Mouse (Mus musculus): Measurements from ENCODE around the gene Polr1c.

Polr1c gene

DNA sequence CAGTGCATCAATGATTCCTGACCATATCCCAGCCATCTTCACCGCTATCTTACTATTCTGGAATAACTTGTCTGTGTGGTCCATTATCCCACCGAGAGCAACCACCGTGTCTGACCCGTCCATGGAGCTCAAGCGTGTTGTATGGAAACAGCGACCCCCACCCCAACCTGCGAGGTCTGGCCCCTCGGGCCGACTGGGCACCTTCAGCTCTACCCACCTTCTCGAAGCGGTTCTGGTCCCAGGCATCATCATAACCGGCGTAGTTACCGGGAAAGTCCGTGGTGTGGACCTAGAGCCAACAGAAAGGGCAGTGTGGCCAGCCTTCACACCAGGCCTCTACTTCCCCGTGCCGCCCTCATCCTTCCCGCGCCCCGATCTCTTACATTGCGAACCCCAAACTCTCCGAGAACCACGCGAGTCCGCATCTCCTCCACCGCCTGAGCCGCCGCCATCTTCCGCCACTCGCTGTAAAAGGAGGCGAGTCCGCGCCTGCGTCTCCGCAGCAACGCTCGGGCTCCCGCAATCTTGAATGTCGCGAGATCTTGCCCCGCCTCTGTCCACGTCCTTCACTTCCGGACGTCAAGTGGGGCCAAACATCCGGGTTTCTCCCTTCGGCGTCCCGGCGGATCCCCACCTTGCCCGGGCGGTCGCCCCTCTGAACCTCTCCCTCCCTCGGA lies at the start of gene Polr1c, which contains the start of gene Yipf3:
TSS of gene Polr1c (minus strand) at position 543 of the 677 bp plus-strand sequence.
TSS of gene Yipf3 (plus strand) at position 569 of the 677 bp plus-strand sequence.
- peak; percentile 91 for DNase-seq (ENCODE audit: inconsistent ontology term)

DNA sequence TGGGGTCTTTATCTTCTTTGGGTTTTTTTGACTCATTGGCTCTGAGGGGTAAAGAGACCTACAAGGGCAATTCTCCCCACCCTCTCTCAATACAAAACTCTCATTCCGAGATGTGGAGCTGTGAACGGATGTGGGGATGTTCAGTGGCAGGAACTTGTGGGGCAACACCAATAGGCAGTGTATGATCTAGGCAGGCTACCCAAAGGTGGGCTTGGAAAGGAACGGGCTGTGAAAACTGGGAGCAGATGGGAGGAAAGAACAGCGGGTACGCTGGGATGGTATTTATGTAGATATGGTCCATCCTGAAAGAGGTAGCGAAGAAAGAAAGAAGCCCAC lies 49.1 kb upstream of the Polr1c start:
- DNase-seq (ENCODE audit: inconsistent ontology term): no peak

DNA sequence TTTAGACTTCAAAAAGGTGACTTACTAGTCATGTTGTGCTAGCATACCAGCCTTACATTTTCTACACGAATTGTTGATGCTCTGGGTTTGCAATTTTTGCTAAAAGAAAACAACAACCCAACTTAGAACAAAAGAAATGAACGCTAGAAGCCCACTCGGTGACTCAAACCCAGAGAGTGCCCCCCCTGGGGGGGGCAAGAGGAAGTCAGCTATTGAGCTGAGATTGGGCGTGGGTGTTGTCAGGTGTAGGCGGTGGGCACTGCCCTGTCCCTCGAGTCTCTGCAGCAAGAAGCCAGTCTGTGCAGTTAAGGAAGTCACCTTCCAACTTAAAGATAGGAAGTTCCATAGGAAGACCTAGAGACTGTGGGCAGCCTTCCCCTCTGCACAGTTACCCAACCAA lies 48.7 kb upstream of the Polr1c start:
- DNase-seq (ENCODE audit: inconsistent ontology term): no peak

DNA sequence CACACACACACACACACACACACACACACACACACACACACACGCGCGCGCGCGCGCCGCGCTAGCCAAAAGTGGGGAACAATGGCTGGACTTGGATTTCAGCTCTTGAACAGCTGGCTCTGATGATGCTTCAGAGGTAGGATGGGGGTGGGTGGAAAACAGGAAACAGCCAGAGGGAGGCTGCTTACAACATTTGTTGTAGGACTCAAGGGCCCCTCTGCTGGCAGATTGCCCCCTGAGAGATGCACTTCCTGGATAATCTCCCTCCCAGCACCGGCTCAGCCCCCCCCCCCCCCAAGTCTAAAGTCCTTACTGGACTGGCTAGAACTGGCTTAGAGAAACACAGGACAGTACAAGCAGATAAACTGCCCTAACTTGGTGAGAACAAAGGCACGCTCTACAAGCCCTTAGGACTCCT lies 39.8 kb upstream of the Polr1c start:
- no peak for DNase-seq (ENCODE audit: inconsistent ontology term)

DNA sequence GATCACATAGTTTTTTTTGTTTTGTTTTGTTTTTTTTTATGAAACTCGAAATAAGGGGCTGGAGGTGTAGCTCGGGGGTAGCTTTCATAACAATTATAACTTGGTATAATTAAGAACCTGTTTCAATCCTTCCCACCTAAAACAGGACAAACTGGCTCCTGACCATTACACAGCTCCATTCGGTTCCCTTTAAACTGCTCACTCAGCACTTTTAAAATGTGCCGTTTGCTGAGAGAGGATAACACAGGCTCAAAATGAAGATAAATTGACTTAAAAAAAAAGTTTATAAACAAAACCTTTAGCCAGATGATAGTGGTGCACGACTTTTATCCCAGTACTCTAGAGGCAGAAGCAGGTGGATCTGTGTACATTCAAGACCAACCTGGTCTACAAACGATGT lies 37.6 kb upstream of the Polr1c start:
- DNase-seq (ENCODE audit: inconsistent ontology term): no peak

DNA sequence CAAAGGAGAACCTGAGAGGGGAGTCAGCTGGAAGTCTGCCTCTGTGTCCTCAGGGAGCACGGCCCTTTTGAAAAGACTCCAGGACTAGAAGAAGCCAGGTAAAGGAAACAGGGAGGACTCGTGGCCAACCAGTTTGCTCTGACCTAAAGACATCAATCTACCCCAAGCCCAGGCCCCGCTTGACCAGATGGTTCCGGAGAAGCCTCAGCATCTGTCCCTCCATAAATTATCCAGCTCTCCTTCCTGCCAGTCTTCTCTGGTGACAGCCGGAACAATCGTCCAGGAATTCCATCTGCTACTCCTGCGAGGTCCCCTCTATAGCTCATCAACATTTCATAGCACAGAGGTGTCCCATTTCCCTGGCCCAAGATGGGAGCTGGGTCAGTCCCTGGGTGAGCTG lies 36.8 kb upstream of the Polr1c start:
- DNase-seq (ENCODE audit: inconsistent ontology term): no peak

DNA sequence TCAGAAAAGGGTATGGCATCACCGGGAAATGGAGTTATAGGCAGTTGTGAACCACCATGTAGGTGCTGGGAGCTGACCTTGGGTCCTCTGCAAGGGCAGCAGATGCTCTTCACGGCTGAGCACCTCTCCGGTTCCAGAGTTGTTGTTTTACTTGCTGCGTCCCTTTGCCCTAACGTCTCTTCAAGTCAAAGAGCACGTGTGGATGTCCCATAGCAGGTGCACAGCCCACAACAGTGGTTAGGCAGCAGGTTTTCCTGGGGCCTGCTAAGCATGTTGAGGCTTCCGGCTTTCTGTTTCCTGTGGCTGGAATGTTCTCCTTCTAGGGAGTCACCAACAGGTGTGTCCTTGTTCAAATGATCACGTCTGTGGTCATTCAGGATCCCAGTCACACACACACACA lies 36.1 kb upstream of the Polr1c start:
- no peak for DNase-seq (ENCODE audit: inconsistent ontology term)

DNA sequence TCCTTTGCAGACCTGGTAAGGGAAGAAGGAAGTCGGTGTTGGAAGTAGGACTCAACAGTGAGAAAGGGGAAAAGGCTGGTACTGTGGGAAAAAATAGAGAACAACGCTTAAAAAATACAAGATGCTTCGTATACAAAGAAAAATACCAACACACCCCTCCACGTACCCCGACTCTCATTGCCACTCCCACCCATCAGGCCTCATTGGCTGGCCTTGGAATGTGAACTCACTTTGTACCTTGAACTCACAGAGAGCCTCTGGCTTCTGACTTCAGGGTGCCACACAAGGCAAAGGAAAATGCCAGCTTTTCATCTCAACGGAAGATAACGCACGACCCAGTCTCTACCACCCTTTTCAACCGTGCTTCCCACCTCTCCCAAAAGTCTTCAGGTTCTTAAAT lies 35.3 kb upstream of the Polr1c start:
- no peak for DNase-seq (ENCODE audit: inconsistent ontology term)

DNA sequence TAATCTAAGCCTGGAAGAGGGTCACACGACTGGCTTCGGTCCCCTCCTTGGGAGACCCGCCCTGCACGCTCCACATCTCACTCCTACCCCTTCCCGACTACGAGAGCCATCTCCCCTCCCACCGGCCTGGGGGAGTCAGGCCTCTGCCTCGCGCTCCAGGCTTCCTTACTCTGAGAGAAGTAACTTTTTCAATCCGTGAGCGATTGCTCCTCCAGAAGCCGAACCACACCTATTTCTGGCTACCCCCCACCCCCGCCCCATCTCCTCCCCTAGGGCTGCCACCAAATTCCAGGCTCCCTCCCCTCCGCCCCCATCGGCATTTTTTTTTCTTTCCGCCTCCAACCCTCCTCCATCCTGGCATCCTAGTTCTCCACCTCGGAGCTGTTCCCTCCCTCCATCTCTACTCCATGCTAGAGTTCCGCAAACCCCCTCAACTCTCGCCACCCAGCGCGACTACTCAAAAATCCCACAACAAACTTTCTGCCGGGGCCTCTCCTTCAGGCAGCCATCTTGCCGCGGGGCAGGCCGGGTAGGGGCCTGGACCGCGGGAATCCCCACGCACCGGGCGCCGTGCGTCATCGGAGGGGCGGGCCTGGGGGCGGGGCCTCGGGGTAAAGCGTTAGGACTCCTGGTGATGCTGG lies 34.7 kb upstream of the Polr1c start, which contains the start of gene Tjap1:
TSS of gene Tjap1 (minus strand) at position 544 of the 641 bp plus-strand sequence.
- DNase-seq (ENCODE audit: inconsistent ontology term): peak; percentile 96

DNA sequence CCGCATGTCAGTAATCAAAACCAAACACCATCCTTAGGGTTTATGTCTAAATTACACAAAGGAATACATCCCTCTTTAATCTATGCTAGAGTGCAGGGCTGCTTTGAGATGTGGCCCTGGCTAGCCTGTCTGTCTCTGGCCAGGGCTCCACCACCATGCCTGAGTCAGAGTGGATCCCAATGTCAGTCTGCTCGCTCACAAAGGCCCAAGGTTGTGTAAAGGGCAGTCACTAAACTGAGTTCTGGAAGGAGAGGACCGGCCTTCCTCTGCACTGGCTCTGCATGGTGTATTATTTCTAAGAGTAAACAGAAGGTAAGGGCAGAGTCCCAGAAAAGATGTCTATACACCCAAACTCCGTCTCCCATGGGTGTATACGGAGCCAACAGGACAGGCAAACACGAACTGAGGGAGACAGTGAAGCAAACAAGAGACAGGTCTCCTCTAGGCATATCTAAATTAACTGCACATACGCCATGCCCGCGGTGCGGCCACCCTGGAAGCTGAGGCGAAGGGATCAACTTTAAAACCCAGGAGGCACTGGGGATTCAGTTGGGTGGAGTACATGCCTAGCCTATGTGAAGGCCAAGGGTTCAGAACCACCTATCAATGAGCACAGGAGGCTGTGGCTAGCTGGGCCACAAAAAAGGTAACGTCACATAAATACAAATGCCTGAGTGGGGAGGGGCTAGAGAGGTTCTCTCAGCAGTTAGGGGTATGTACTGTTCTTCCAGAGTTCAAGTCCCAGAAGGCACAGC lies 30.3 kb upstream of the Polr1c start:
- no peak for DNase-seq (ENCODE audit: inconsistent ontology term)

DNA sequence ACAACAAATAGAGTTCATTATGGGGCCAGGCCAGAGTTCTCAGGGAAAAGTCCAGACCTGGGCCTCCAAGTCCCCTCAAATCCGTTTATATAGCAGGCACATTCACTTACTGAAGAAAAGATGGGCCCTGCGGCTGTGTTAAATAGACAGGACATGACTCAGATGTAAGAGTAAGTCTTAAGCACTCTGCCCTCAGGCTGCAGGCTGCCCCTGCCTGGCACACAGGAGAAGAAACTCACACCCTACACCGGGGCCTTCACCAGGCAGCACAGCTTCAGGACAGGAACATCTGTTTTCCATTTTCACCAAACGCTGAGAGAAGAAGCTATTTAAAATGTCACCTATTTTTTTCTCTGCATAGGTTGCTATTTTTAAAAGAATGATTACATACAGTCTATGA lies 29.7 kb upstream of the Polr1c start:
- DNase-seq (ENCODE audit: inconsistent ontology term): no peak

DNA sequence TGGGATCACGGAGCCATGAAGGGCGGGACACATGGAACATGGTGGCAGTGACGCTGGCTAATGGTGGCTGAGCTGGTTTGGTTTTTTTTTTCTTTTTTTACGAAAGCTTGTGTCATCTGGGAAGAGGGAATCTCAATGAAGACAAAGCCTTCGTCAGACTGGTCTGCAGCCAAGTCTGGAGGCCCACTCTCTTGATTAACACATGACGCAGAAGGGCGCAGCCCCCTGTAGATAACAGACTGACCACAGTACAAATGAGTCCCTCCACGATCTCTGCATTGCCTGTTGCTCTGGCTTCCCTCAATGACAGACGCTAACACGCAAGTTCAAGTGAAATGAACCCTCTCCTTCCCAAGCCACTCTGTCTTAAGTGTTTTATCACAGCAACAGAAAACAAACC lies 27.7 kb upstream of the Polr1c start:
- no peak for DNase-seq (ENCODE audit: inconsistent ontology term)

DNA sequence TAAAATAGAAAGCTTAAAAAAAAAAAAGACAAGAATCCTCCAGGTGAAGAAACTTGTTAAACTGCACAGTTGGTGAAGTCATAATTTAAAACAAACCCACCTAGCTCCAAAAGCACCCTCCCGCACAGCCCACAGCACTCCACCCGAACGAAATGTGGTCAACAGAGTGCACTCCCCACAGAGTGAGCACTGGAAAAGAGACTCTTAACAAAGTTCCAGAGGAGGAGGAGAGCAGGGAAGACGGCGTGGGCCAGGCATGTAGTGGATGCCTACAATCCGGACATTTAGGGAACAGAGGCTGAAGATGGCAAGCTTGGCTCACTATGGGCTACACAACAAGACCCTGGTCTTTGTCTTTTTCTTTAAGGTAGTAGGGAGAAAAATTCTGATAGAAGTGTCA lies 27.2 kb upstream of the Polr1c start:
- no peak for DNase-seq (ENCODE audit: inconsistent ontology term)

DNA sequence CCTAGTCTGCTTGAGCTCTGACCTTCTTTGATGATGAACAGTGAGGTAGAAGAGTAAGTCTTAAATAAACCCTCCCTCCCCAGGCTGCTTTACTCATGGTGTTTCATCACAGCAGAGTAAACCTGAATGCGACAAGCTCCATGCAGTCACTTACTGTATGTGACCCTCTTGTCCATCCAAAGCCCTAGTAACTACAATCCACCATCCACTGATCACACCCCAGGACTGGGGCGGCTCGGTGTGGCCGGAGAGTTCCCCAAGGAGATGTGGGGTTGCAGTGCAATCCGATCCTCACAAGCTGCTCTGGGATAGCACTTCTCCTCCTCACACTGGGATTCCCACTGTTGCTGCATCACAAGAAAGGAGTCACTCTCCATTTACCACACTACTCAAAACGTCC lies 26.6 kb upstream of the Polr1c start:
- DNase-seq (ENCODE audit: inconsistent ontology term): no peak

DNA sequence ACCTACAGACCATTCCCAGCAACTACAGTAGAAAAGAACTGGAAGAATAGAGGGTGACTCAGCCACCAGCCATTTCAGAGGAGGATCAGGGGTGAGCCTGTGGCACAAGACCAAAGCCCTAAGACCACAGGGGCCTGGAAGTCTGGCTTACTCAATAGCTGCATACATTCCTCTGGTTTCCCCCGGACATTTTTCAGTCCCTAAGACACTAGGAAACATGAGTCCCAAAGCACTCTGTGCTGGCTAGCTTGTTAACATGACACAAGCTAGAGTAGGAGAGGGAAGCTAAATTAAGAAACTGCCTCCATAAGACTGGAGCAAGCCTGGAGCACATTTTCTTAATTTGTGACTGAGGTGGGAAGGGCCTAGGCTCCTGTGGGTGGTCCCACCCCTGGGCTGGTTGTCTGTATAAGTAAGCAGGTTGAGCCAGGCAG lies 26.0 kb upstream of the Polr1c start:
- DNase-seq (ENCODE audit: inconsistent ontology term): peak; percentile 95

DNA sequence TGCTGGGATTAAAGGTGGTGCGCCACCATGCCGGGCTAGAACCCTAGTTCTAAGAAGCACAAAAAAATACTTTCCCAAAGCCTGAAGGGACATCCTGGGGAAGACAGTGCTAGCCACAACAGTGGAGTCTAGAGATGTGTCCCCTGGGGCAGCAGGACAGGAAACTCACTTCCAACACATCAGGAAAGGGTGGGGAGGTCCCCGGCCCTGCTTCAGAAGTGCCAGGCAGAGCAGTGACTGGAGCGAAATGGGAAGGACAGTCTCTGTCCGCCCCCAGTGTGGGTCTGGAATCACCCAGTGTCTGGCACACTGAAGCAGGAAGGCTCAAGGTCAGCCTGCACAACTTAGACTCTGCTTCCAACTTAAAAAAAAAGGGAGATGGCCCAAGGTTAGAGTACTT lies 24.8 kb upstream of the Polr1c start:
- DNase-seq (ENCODE audit: inconsistent ontology term): no peak

DNA sequence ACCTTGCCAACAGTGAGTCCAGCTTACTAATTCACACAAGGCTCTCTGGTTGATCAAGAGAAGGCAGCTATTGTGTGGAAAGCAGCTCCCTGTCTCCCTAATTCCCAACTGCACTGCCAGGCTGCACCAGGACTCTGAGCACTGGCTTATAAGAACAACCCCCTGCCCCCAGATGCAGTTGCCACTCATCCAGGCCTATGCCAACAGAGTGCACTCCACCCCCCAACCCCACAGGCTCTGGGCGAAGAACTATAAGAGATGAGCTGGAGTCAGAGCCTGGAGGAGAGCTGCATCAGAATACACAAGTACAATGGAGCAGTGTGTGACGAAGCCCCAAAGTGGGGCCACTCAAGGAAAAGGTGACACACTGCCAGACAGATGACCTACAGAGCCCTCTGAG lies 24.2 kb upstream of the Polr1c start:
- peak; percentile 59 for DNase-seq (ENCODE audit: inconsistent ontology term)

DNA sequence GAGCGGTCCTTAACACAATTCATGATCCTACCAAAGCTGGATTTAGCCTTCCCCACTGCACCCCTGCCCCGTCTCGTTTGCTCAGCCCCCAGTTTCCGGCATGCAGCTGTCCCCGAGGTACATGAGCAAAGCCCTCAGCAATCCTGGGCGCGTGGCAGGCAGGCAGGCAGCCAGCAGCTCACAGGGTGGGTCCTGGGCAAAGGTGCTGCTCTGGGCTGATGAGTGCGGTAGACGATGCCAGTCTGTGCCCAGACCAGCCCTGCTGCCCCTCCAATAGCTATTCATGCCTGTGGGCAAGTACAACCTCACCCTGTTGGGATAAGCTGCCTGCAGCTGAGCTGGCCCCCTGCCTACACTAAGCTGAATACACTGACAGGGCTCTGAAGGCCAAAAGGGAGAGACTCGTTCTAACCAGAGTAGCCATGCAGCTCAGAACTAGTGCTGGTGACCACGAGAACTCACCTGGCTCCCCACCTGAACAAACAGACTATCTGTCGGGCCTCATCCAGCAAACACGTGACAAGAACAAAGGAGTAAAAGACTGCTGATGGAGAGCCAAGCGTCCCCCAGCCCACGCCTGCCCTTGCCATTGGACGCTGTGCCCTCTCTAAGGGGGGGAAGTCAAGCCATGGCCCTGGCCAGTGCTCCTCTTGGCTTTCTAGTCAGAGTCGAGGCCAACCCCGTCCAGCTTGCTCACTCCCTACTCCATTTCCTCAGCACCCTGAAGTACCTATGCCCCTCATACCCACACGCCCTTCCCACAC lies 22.1 kb upstream of the Polr1c start:
- peak; percentile 70 for DNase-seq (ENCODE audit: inconsistent ontology term)

DNA sequence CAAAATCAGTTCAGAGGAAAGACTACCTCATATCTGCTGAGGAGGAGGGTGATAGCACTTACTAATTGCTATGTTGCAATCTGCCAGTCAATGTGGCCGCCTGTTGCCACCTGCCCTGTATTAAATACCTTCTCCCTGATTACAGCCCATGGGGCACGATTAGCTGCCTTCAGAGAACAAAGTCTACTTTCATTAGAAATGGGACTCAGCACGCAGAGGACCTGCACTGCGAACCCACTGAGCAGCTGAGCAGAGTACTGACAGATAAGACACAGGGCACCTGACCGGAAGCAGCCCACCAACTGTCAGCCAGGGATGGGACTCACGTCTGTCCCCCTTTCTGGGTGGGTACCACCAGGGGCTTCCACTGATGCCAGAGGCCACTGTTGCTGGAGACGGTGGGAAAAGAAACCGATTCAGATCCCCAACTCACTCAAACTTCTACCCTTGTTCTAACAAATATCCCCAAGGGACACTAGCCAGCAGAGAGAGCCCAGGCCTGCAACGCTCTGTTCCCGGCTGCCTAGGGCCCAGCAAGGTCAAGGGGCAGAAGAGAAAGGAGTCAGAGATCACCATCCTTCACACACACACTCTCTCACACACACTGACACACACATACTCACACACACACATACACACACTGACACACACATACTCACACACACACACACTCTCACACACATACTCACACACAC lies 20.3 kb upstream of the Polr1c start:
- DNase-seq (ENCODE audit: inconsistent ontology term): peak; percentile 74

DNA sequence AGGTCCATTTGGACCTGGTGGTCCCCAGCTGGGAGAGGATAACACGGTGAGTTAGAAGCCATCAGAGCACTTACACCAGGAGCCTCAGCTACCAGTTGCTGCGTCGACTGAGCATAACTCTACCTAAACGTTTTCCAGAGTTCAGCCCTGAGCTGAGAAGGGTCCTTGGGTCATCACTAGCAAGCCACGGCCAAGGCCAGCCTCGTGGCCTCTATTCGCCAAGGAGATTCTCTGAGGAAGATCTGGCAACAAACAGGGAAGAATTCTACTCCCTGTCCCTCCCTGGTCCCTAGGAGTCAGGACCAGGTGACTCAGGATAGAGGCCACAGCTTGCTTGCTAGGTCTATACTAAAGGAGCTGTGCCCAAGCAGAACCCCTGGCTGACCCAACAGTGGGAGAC lies 19.7 kb upstream of the Polr1c start:
- DNase-seq (ENCODE audit: inconsistent ontology term): no peak

DNA sequence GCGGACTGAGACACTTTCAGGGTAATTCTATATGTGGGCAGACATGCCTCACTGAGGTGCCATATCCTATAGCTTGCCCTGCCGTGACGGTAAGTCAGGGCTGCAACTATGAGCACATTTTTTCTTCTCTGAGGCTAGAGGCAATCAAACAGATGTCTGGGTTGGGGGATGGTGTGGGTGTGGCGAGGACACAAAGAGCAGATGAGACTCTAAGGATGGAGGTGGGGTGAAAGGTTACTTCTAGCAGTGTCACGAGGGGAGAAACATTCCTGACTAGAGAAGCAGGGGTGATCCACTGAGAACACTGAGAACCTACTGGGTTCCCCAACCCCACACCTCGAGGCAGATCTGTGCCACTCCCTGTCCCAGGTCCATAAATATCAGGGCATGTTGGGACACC lies 19.1 kb upstream of the Polr1c start:
- DNase-seq (ENCODE audit: inconsistent ontology term): no peak

Measured in Muller cell, postnatal 12 days (primary cell).